Mouse (Mus musculus) midbrain, embryonic 15.5 days (tissue): ENCODE data around the gene Mgme1. TPM values are rescaled to one million over a fixed set of nuclear protein-coding genes. Genes with fewer than 3 reads are reported as not detected.
A peak's percentile ranks its signal among the peaks of the same experiment; 100 is the strongest.

Experiments
- ATAC-seq: fragments of 200-750 bp; cut with Nextera tagmentation; replicated peaks from 2 replicates; pipeline ENCODE4 v1.8.0; 2017; ENCODE audit warnings: moderate TSS enrichment
- H3K27ac ChIP-seq: fragments of 300-500 bp; sonication (generic); 2 replicates; pipeline ENCODE4 v1.5.1; 2015; ENCODE audit warnings: mild to moderate bottlenecking, inconsistent platforms
- H3K27me3 ChIP-seq: fragments of 300-500 bp; sonication (generic); replicated peaks from 2 replicates; pipeline ENCODE4 v1.6.1; 2015; ENCODE audit warnings: inconsistent platforms
- H3K36me3 ChIP-seq: fragments of 300-500 bp; sonication (generic); replicated peaks from 2 replicates; pipeline ENCODE4 v1.6.1; 2015; ENCODE audit warnings: inconsistent platforms
- H3K4me1 ChIP-seq: fragments of 300-500 bp; sonication (generic); 2 replicates; pipeline ENCODE4 v1.6.1; 2015; ENCODE audit warnings: inconsistent platforms
- H3K4me2 ChIP-seq: fragments of 300-500 bp; sonication (generic); 2 replicates; pipeline ENCODE4 v1.6.1; 2015; ENCODE audit warnings: inconsistent platforms, mild to moderate bottlenecking, moderate library complexity
- H3K4me3 ChIP-seq: fragments of 300-500 bp; sonication (generic); 2 replicates; pipeline ENCODE4 v1.5.1; 2015; ENCODE audit warnings: mild to moderate bottlenecking, inconsistent platforms
- H3K9ac ChIP-seq: fragments of 300-500 bp; sonication (generic); 2 replicates; pipeline ENCODE4 v1.6.1; 2015; ENCODE audit warnings: mild to moderate bottlenecking, inconsistent platforms
- H3K9me3 ChIP-seq: fragments of 300-500 bp; sonication (generic); 2 replicates; pipeline ENCODE4 v1.6.1; 2016; ENCODE audit warnings: inconsistent platforms
- WGBS: fragments of 180-500 bp; shearing (Covaris S2); methylation state at CpG from one replicate; pipeline ENCODE4 v1.1.7; 2015; ENCODE audit warnings: mixed read lengths; 5-methylcytosine and 5-hydroxymethylcytosine counted together
- polyA plus RNA-seq: library from polyadenylated mRNA; unstranded; fragments of >200 nt; fragmentation: Nextera tagmentation; extraction: Ambion mirVana; gene quantifications from 2 replicates; pipeline ENCODE4 v1.2.1, GENCODE M21; 2015

Mgme1 gene
- polyA plus RNA-seq, result 11.5 and 12.3 TPM in 2 replicates

GRCm38 (mm10) chr2:144270507-144271420 is at the start of gene Mgme1, which contains the start of gene Snx5:
TSS of gene Mgme1 (plus strand) at chr2:144270663.
TSS of gene Snx5 (minus strand) at chr2:144270906.
- Histone ChIP-seq H3K4me1 (peaks cover 23% of the 10 kb centered on the region), H3K4me3 (peak within 1 kb of the TSS; percentile 81), H3K27ac (peak within 1 kb of the TSS; percentile 94), H3K27me3 (no peaks in the 10 kb centered on the region), H3K9ac (peak within 1 kb of the TSS; percentile 95), H3K9me3 (no peaks in the 10 kb centered on the region), H3K36me3 (no peaks in the 10 kb centered on the region), H3K4me2 (peak within 1 kb of the TSS; percentile 70)
- under 1% methylated on average over 81 of the region's 93 CpGs for WGBS
- ATAC-seq, result peak; percentile 98

GRCm38 (mm10) chr2:144224351-144224750 is 46.1 kb upstream of the Mgme1 start:
- H3K36me3 ChIP-seq, result no peaks in the 10 kb centered on the region
- H3K4me2 ChIP-seq, result no peak overlapping the region
- no peak overlapping the region for H3K9ac ChIP-seq
- 66% methylated on average over 12 of the region's 12 CpGs for WGBS
- no peak for ATAC-seq
- H3K4me1 ChIP-seq, result no peaks in the 10 kb centered on the region
- no peak overlapping the region for H3K27ac ChIP-seq
- H3K9me3 ChIP-seq, result no peaks in the 10 kb centered on the region
- H3K4me3 ChIP-seq, result no peak overlapping the region
- no peaks in the 10 kb centered on the region for H3K27me3 ChIP-seq

- H3K27ac ChIP-seq, result no peak overlapping the region
- H3K27me3 ChIP-seq, result no peaks in the 10 kb centered on the region
- H3K4me1 ChIP-seq, result no peaks in the 10 kb centered on the region
- H3K36me3 ChIP-seq, result no peaks in the 10 kb centered on the region
- H3K4me3 ChIP-seq, result no peak overlapping the region
- no peak overlapping the region for H3K4me2 ChIP-seq
- ATAC-seq, result no peak
- WGBS, result 88% methylated on average over 12 of the region's 12 CpGs
- no peak overlapping the region for H3K9ac ChIP-seq
- no peaks in the 10 kb centered on the region for H3K9me3 ChIP-seq
These were observed 43.4 kb upstream of the Mgme1 start for GRCm38 (mm10) chr2:144226906-144227586.

GRCm38 (mm10) chr2:144228521-144229346 is 41.7 kb upstream of the Mgme1 start:
- Histone ChIP-seq H3K27ac (no peak overlapping the region), H3K36me3 (no peaks in the 10 kb centered on the region), H3K4me1 (no peaks in the 10 kb centered on the region), H3K9ac (no peak overlapping the region), H3K27me3 (no peaks in the 10 kb centered on the region), H3K4me3 (no peak overlapping the region), H3K4me2 (no peak overlapping the region), H3K9me3 (no peaks in the 10 kb centered on the region)
- ATAC-seq, result no peak
- 81% methylated on average over 12 of the region's 12 CpGs for WGBS

GRCm38 (mm10) chr2:144229647-144230046 is 40.8 kb upstream of the Mgme1 start:
- Histone ChIP-seq H3K4me3 (no peak overlapping the region), H3K4me1 (no peaks in the 10 kb centered on the region), H3K9me3 (no peaks in the 10 kb centered on the region), H3K4me2 (no peak overlapping the region), H3K9ac (no peak overlapping the region), H3K27ac (no peak overlapping the region), H3K36me3 (no peaks in the 10 kb centered on the region), H3K27me3 (no peaks in the 10 kb centered on the region)
- ATAC-seq, result no peak
- whole genome bisulfite sequencing, result 90% methylated on average over 14 of the region's 14 CpGs

- WGBS, result 83% methylated on average over 7 of the region's 7 CpGs
These were observed 40.0 kb upstream of the Mgme1 start for GRCm38 (mm10) chr2:144230498-144230897.

GRCm38 (mm10) chr2:144231115-144231514 is 39.3 kb upstream of the Mgme1 start:
- no peak overlapping the region for H3K9ac ChIP-seq
- ATAC-seq, result no peak
- H3K27ac ChIP-seq, result no peak overlapping the region
- no peak overlapping the region for H3K4me3 ChIP-seq
- H3K9me3 ChIP-seq, result no peaks in the 10 kb centered on the region
- no peaks in the 10 kb centered on the region for H3K4me1 ChIP-seq
- H3K4me2 ChIP-seq, result no peak overlapping the region
- whole genome bisulfite sequencing, result 79% methylated on average over 5 of the region's 5 CpGs
- H3K27me3 ChIP-seq, result no peaks in the 10 kb centered on the region
- no peaks in the 10 kb centered on the region for H3K36me3 ChIP-seq

More at GRCm38 (mm10) chr2:144230498-144230897, 40.0 kb upstream of the Mgme1 start:
- H3K27me3 ChIP-seq, result no peaks in the 10 kb centered on the region
- no peak overlapping the region for H3K4me3 ChIP-seq
- no peaks in the 10 kb centered on the region for H3K4me1 ChIP-seq
- no peak overlapping the region for H3K4me2 ChIP-seq
- H3K27ac ChIP-seq, result no peak overlapping the region
- H3K36me3 ChIP-seq, result no peaks in the 10 kb centered on the region
- ATAC-seq, result no peak
- H3K9me3 ChIP-seq, result no peaks in the 10 kb centered on the region
- no peak overlapping the region for H3K9ac ChIP-seq

- Histone ChIP-seq H3K27me3 (no peaks in the 10 kb centered on the region), H3K4me2 (no peak overlapping the region), H3K27ac (no peak overlapping the region), H3K9ac (no peak overlapping the region), H3K9me3 (no peaks in the 10 kb centered on the region), H3K4me1 (no peaks in the 10 kb centered on the region), H3K36me3 (no peaks in the 10 kb centered on the region), H3K4me3 (no peak overlapping the region)
- WGBS, result 58% methylated on average over 3 of the region's 3 CpGs
- ATAC-seq, result no peak
These were observed 36.9 kb upstream of the Mgme1 start for GRCm38 (mm10) chr2:144233534-144233933.

- no peak overlapping the region for H3K4me2 ChIP-seq
- H3K36me3 ChIP-seq, result no peaks in the 10 kb centered on the region
- H3K27me3 ChIP-seq, result no peaks in the 10 kb centered on the region
- no peak overlapping the region for H3K27ac ChIP-seq
- H3K4me3 ChIP-seq, result no peak overlapping the region
- H3K9ac ChIP-seq, result no peak overlapping the region
- no peaks in the 10 kb centered on the region for H3K9me3 ChIP-seq
- WGBS, result 71% methylated on average over 3 of the region's 3 CpGs
- no peaks in the 10 kb centered on the region for H3K4me1 ChIP-seq
- no peak for ATAC-seq
These were observed 34.7 kb upstream of the Mgme1 start for GRCm38 (mm10) chr2:144235776-144236175.

- Histone ChIP-seq H3K4me1 (no peaks in the 10 kb centered on the region), H3K4me2 (no peak overlapping the region), H3K4me3 (no peak overlapping the region), H3K36me3 (no peaks in the 10 kb centered on the region), H3K9me3 (no peaks in the 10 kb centered on the region), H3K27me3 (no peaks in the 10 kb centered on the region), H3K27ac (no peak overlapping the region), H3K9ac (no peak overlapping the region)
- no peak for ATAC-seq
- 67% methylated on average over 9 of the region's 9 CpGs for WGBS
These were observed 33.5 kb upstream of the Mgme1 start for GRCm38 (mm10) chr2:144236791-144237584.

- WGBS, result 60% methylated on average over 6 of the region's 6 CpGs
- Histone ChIP-seq H3K4me3 (no peak overlapping the region), H3K4me1 (no peaks in the 10 kb centered on the region), H3K27me3 (no peaks in the 10 kb centered on the region), H3K27ac (no peak overlapping the region), H3K4me2 (no peak overlapping the region), H3K9ac (no peak overlapping the region), H3K36me3 (no peaks in the 10 kb centered on the region), H3K9me3 (no peaks in the 10 kb centered on the region)
- no peak for ATAC-seq
These were observed 32.1 kb upstream of the Mgme1 start for GRCm38 (mm10) chr2:144238341-144238740.
